Mouse (Mus musculus) lung, embryonic 14.5 days (tissue): ENCODE data around the gene Shb. TPM values are rescaled to one million over a fixed set of nuclear protein-coding genes. Genes with fewer than 3 reads are reported as not detected.

Experiments
- ATAC-seq: fragments of 200-750 bp; cut with Nextera tagmentation; 2 replicates; pipeline ENCODE4 v1.8.0; 2017; ENCODE audit warnings: mild to moderate bottlenecking, moderate TSS enrichment, moderate library complexity; ENCODE audit not compliant: insufficient read depth
- DNase-seq: peaks from one replicate; pipeline ENCODE4 v3.0.0-alpha.2; 2015
- H3K27ac ChIP-seq: fragments of 300-500 bp; sonication (generic); 2 replicates; pipeline ENCODE4 v1.5.1; 2014; ENCODE audit warnings: low read depth, mild to moderate bottlenecking, moderate library complexity
- H3K27me3 ChIP-seq: fragments of 300-500 bp; sonication (generic); 2 replicates; pipeline ENCODE4 v1.6.1; 2014; ENCODE audit warnings: low read length, control low read depth; ENCODE audit not compliant: insufficient read depth
- H3K36me3 ChIP-seq: fragments of 300-500 bp; sonication (generic); 2 replicates; pipeline ENCODE4 v1.6.1; 2014; ENCODE audit warnings: control low read depth; ENCODE audit not compliant: insufficient read depth
- H3K4me1 ChIP-seq: fragments of 300-500 bp; sonication (generic); 2 replicates; pipeline ENCODE4 v1.6.1; 2014; ENCODE audit warnings: antibody characterized with exemption, control low read depth; ENCODE audit not compliant: insufficient read depth
- H3K4me2 ChIP-seq: fragments of 300-500 bp; sonication (generic); 2 replicates; pipeline ENCODE4 v1.6.1; 2014; ENCODE audit warnings: mild to moderate bottlenecking
- H3K4me3 ChIP-seq: fragments of 300-500 bp; sonication (generic); 2 replicates; pipeline ENCODE4 v1.5.1; 2014; ENCODE audit warnings: low read depth, low read length
- H3K9ac ChIP-seq: fragments of 300-500 bp; sonication (generic); 2 replicates; pipeline ENCODE4 v1.6.1; 2014
- H3K9me3 ChIP-seq: fragments of 300-500 bp; sonication (generic); 2 replicates; pipeline ENCODE4 v1.6.1; 2016; ENCODE audit warnings: low read depth, low read length, control low read depth
- CTCF ChIP-seq: IDR thresholded peaks from 2 replicates; pipeline ENCODE4 v1.5.1; 2016; ENCODE audit warnings: antibody characterized with exemption, low read depth
- WGBS: fragments of 180-500 bp; shearing (Covaris S2); extraction: QIAGEN DNeasy Blood & Tissue Kit; methylation state at CpG from one replicate; pipeline ENCODE4 v1.1.7; 2014; 5-methylcytosine and 5-hydroxymethylcytosine counted together
- polyA plus RNA-seq: library from polyadenylated mRNA; unstranded; fragments of >200 nt; fragmentation: Nextera tagmentation; extraction: Ambion mirVana; gene quantifications from 2 replicates; pipeline ENCODE4 v1.2.1, GENCODE M21; 2014

The Shb gene
- polyA plus RNA-seq, 1 experiment from 2014 or later, result 10.6 TPM

DNA sequence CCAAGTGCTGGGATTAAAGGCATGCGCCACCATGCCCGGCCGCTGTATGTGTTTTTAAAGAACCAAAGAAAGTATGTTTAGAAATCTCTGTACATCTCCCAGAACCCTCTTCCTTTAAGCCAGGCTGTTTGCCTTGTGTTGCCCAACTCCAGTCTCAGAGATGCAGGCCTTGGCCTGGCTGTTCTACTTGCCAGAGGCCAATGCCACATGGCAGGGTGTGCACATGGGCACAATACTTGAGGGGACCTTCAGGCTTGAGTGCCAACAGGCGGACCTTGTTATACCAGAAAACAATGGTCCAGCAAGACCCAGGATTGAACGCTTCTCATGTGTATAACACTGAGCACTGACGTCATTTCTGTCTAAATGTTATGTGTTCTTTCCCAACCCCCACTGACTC, 27.1 kb downstream of the Shb start:
- H3K4me1 ChIP-seq, result peaks cover 40% of the 10 kb centered on the region
- no peak overlapping the region for H3K27ac ChIP-seq
- 90% methylated on average over 6 of the region's 6 CpGs for WGBS
- TF ChIP-seq CTCF, result no peak
- ATAC-seq, result no peak
- no peak overlapping the region for H3K9ac ChIP-seq
- DNase-seq, result no peak
- H3K27me3 ChIP-seq, result no peaks in the 10 kb centered on the region
- no peak overlapping the region for H3K4me3 ChIP-seq
- no peaks in the 10 kb centered on the region for H3K36me3 ChIP-seq
- no peaks in the 10 kb centered on the region for H3K9me3 ChIP-seq
- no peak overlapping the region for H3K4me2 ChIP-seq

DNA sequence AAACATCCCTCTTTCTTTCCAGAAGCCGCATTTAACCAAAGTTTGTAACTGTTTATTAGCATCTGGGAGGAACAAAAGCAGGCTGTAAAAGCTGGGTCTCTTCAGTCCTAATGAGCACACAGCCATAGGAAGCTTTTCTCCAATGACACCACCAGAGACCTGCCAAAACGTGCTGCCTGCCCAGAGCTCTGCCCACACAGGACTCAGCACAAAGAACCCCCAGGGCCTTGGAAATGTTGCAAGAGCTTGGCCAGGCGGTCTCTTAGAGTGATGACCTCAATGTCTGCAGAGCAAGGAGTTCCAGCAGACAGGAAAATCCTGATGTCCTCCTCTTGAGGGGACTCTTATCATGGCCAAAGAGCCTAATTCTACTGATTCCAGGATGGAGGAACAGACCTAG, 28.5 kb downstream of the Shb start:
- 75% methylated on average over 3 of the region's 3 CpGs for WGBS
- H3K27ac ChIP-seq, result no peak overlapping the region
- DNase-seq, result no peak

DNA sequence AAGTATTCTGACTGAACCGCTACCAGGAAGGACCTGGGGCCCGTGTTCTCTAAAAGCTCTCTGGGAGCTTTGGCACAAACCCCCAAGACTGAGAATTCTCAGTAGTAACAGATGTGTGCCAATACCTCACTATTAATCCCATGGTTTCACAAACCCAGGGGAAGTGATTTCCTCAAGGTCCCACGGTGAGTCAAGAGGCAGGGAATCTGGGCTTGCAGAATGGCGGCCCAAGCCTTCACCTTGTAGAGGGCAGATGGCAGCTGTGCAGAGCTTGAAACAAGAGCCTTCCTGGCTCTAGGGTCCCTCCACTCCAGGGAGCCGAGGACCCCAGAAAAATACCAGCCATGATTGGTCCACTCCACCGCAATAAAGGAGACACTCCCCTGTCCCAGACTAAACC, 28.9 kb downstream of the Shb start:
- ATAC-seq (no peak), DNase-seq (no peak)
- Histone ChIP-seq H3K36me3 (no peaks in the 10 kb centered on the region), H3K4me3 (no peak overlapping the region), H3K9ac (no peak overlapping the region), H3K9me3 (no peaks in the 10 kb centered on the region), H3K27me3 (no peaks in the 10 kb centered on the region), H3K4me1 (peaks cover 50% of the 10 kb centered on the region), H3K4me2 (no peak overlapping the region), H3K27ac (no peak overlapping the region)
- WGBS, result 82% methylated on average over 6 of the region's 6 CpGs
- TF ChIP-seq CTCF, result no peak

More for the DNA sequence above, 28.5 kb downstream of the Shb start:
- TF ChIP-seq CTCF, result no peak
- H3K9me3 ChIP-seq, result no peaks in the 10 kb centered on the region
- ATAC-seq, result no peak
- H3K4me1 ChIP-seq, result peaks cover 47% of the 10 kb centered on the region
- H3K36me3 ChIP-seq, result no peaks in the 10 kb centered on the region
- H3K27me3 ChIP-seq, result no peaks in the 10 kb centered on the region
- H3K4me2 ChIP-seq, result no peak overlapping the region
- no peak overlapping the region for H3K4me3 ChIP-seq
- no peak overlapping the region for H3K9ac ChIP-seq

DNA sequence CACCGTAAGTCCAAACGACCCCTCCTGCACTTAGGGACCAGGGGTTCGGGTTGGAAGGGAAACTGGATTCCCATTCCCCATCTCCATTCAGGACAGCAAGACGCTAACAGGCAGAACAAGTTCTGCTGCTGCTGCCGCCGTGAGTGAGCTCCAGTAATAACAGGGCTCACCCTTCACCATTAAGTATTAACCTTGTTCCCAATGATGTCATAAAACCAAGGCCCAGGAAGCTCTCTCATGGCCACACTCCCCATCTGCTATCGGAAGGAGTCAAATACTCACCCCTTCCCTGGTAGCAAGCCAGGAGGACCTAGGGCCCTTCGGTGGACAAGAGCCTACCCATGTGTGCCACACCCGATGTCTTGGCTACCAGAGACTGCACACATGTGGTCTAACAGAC, 30.3 kb downstream of the Shb start:
- DNase-seq, result no peak
- ATAC-seq, result no peak
- Histone ChIP-seq H3K4me1 (peaks cover 45% of the 10 kb centered on the region), H3K4me2 (no peak overlapping the region), H3K4me3 (no peak overlapping the region), H3K9me3 (no peaks in the 10 kb centered on the region), H3K27ac (no peak overlapping the region), H3K27me3 (no peaks in the 10 kb centered on the region), H3K36me3 (no peaks in the 10 kb centered on the region), H3K9ac (no peak overlapping the region)
- WGBS, result 77% methylated on average over 9 of the region's 9 CpGs
- no peak for TF ChIP-seq CTCF

DNA sequence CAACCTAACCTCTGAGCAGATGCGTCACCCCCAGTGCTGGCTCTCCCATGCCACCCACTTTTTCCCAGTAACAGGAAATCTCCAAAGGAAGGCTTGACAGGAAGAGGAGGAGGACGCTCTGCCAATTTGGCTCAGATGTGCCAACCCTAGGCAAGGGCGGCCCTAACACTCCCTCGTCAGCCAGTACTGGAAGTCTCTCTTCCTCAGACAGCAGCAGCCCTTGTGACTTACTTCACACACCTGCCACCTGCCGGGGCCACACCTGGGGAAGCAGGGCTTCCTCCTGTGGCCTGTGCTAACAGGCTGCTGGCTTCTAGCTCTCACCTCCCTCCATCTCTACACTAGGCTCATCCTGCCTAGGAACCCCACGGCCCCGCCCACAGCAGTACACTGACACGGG, 31.9 kb downstream of the Shb start:
- no peaks in the 10 kb centered on the region for H3K9me3 ChIP-seq
- H3K4me1 ChIP-seq, result peaks cover 41% of the 10 kb centered on the region
- H3K36me3 ChIP-seq, result no peaks in the 10 kb centered on the region
- no peak overlapping the region for H3K9ac ChIP-seq
- DNase-seq (no peak), ATAC-seq (no peak)
- 58% methylated on average over 8 of the region's 8 CpGs for WGBS
- H3K4me3 ChIP-seq, result no peak overlapping the region
- TF ChIP-seq CTCF, result no peak
- no peak overlapping the region for H3K27ac ChIP-seq
- no peaks in the 10 kb centered on the region for H3K27me3 ChIP-seq
- no peak overlapping the region for H3K4me2 ChIP-seq

DNA sequence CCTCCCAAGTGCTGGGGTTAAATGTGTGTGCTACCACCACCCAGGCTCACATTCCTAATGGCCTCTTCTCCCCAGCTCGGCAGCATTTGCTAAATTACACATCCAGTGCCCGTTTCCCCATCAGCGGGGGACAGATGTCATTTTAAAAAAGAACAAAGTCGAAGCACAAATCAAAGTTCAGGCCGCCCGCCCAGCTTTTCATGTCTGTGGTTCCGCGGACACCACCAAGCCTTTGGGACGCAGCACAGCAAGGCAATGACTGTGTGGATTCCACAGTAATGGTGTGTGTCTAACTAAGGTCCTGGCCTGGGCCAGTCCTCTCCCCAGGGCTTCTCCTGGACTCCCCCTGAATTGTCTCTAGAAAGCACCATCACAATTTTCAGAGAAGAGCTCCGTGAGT, 32.7 kb downstream of the Shb start:
- H3K9ac ChIP-seq, result no peak overlapping the region
- ATAC-seq, result no peak
- DNase-seq, result no peak
- H3K27ac ChIP-seq, result no peak overlapping the region
- 41% methylated on average over 10 of the region's 10 CpGs for WGBS
- H3K4me3 ChIP-seq, result no peak overlapping the region
- no peaks in the 10 kb centered on the region for H3K27me3 ChIP-seq
- TF ChIP-seq CTCF, result no peak
- peaks cover 49% of the 10 kb centered on the region for H3K4me1 ChIP-seq
- no peaks in the 10 kb centered on the region for H3K9me3 ChIP-seq
- peak overlapping the region; percentile 7; the same call in 1 of the 2 replicates for H3K4me2 ChIP-seq
- no peaks in the 10 kb centered on the region for H3K36me3 ChIP-seq

DNA sequence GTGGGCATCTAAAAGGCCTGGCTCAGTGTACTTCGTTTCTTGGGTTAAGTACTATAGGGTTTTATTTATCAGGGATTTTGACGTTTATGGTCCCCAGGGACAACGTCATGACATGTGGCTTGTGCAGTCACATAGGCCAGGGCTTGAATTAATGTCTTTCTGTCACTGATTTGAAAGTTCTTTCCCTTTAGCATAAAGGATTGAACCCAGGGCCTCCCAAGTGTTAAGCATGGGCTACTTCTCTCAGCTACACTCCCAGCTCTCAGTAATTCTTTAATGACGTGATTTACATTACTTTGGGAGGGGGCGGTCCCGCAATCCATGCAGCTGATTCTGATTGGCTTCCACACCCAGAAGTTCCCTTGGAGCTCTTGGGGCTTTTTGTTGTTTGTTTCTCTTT, 33.2 kb downstream of the Shb start:
- no peaks in the 10 kb centered on the region for H3K9me3 ChIP-seq
- H3K4me1 ChIP-seq, result peaks cover 50% of the 10 kb centered on the region
- no peak overlapping the region; the same call in 1 of the 2 replicates for H3K9ac ChIP-seq
- no peak overlapping the region for H3K4me3 ChIP-seq
- no peak overlapping the region for H3K27ac ChIP-seq
- no peaks in the 10 kb centered on the region for H3K27me3 ChIP-seq
- peak overlapping the region; percentile 7; the same call in 1 of the 2 replicates for H3K4me2 ChIP-seq
- 45% methylated on average over 6 of the region's 6 CpGs for WGBS
- no peak for TF ChIP-seq CTCF
- no peaks in the 10 kb centered on the region for H3K36me3 ChIP-seq
- DNase-seq, result no peak
- no peak for ATAC-seq

DNA sequence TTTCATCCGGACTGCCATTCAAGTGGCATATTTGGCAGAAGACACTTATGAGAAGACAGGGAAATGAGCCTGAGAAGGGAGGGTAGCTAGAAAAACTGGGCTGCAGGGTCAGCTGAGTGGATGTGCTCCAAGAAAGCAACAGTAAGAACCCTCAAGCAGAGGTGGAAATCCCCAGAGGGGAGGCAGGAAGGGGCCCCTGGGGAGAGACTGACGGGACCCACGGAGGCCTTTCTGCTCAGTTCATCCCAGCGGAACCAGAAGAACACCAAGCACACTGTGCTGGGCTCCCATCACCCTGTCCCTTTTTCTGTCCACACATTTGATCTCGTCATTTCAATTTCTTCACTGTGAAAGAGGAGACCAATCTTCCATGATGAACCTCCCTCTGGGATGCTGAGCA, 33.9 kb downstream of the Shb start:
- Histone ChIP-seq H3K4me3 (no peak overlapping the region), H3K4me1 (peaks cover 57% of the 10 kb centered on the region), H3K4me2 (no peak overlapping the region), H3K27ac (peak overlapping the region; percentile 13; the same call in 1 of the 2 replicates), H3K36me3 (no peaks in the 10 kb centered on the region), H3K27me3 (no peaks in the 10 kb centered on the region), H3K9ac (no peak overlapping the region), H3K9me3 (no peaks in the 10 kb centered on the region)
- WGBS, result 64% methylated on average over 5 of the region's 5 CpGs
- no peak for ATAC-seq
- no peak for DNase-seq
- TF ChIP-seq CTCF, result no peak
